In the genomic region with DNA sequence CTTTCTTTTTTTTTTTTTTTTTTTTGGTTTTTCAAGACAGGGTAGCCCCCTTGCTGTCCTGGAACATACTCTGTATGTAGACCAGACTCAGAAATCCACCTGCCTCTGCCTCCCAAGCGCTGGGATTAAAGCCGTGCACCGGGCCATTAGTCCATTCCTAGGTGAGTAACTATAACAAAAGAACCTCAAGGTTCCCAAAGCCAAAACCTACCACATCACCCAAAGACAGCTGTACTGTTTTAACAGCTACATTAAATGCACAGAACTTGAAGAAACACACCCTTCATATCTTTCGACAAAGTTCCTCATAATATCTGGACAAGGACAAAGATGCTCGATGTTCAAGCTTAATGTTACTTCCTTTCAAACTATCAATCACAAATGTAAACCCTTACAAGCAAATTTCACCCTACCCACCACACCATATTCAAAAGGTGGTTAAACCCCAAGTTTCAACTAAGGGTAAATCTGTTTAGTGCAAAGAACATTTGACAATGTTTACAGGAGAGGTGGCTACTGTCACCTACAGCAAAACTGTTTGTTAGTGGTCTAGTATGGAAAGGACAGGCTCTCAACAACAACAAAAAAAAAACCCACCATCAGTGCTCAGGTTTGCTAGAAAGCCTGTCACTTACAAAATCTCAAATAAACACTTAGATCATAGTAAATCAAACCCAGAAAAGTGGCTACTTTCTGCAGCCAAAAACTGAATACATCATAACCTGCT, we compare ENCODE assay signal across 9 mouse cellular contexts. TPM values are rescaled to one million over a fixed set of nuclear protein-coding genes. Genes with fewer than 3 reads are reported as not detected.
A peak's percentile ranks its signal among the peaks of the same experiment; 100 is the strongest.
DNase-seq lines count a peak whose midpoint lies in the region; ATAC-seq and TF ChIP-seq lines count a peak whose summit lies in the region.
"Had no signal": no experiment of that assay in that cellular context is flagged by ENCODE, and none has a peak within 500 bp of the region (broad histone marks: within the 10 kb centered on the region; RNA-seq: fewer than 3 reads in every experiment).

No protein-coding gene starts in this region.

- ATAC-seq in hindbrain, embryonic 12.5 days (ENCODE audit: low FRiP score), result no peak
- ATAC-seq in hindbrain, embryonic 16.5 days, result no peak
- ATAC-seq in embryonic facial prominence, embryonic 12.5 days (ENCODE audit: insufficient number of reproducible peaks, insufficient read depth, low FRiP score, low TSS enrichment), result no peak
- ATAC-seq in liver, embryonic 16.5 days (ENCODE audit: low read depth), result no peak

- H3K9me3 ChIP-seq in hindbrain, embryonic 12.5 days (replicated peaks), result no peaks in the 10 kb centered on the region
- no peaks in the 10 kb centered on the region for H3K9me3 ChIP-seq in hindbrain, embryonic 16.5 days (ENCODE audit: control insufficient read depth, low read length)
- H3K9me3 ChIP-seq in ES-Bruce4 (replicated peaks; ENCODE audit: control insufficient read depth, insufficient read depth, low read length, poor library complexity, severe bottlenecking), result no peaks in the 10 kb centered on the region; the same call in 1 of the 2 replicates
- no peaks in the 10 kb centered on the region for H3K9me3 ChIP-seq in embryonic facial prominence, embryonic 12.5 days
- H3K9me3 ChIP-seq in liver, embryonic 16.5 days (replicated peaks; ENCODE audit: control insufficient read depth, low read length), result no peaks in the 10 kb centered on the region

- no peaks in the 10 kb centered on the region for H3K36me3 ChIP-seq in hindbrain, embryonic 12.5 days
- H3K36me3 ChIP-seq in hindbrain, embryonic 16.5 days (ENCODE audit: control insufficient read depth, insufficient read depth, low read length), result no peaks in the 10 kb centered on the region
- H3K36me3 ChIP-seq in ES-Bruce4 (ENCODE audit: control insufficient read depth, insufficient read depth, low read length, poor library complexity, severe bottlenecking), result peaks cover 73% of the 10 kb centered on the region
- peaks cover 11% of the 10 kb centered on the region; the same call in 1 of the 2 replicates for H3K36me3 ChIP-seq in embryonic facial prominence, embryonic 12.5 days
- H3K36me3 ChIP-seq in liver, embryonic 16.5 days (ENCODE audit: control insufficient read depth, insufficient read depth), result peaks cover 4% of the 10 kb centered on the region

- no peak overlapping the region for H3K9ac ChIP-seq in hindbrain, embryonic 12.5 days
- H3K9ac ChIP-seq in hindbrain, embryonic 16.5 days (ENCODE audit: low read depth, low read length), result no peak overlapping the region
- H3K9ac ChIP-seq in ES-Bruce4 (ENCODE audit: low read depth, poor library complexity, severe bottlenecking), result peak overlapping the region; percentile 98
- no peak overlapping the region for H3K9ac ChIP-seq in embryonic facial prominence, embryonic 12.5 days
- 0 out of 2 replicates have a peak overlapping the region, but pooled peaks have one; percentile 30 for H3K9ac ChIP-seq in liver, embryonic 16.5 days (ENCODE audit: low read depth, low read length)

- no peak for TF ChIP-seq CTCF in ES-Bruce4 (IDR thresholded peaks at IDR 0.05; ENCODE audit: low read depth, low read length)
- TF ChIP-seq CTCF in cerebellum, adult 2 months (IDR thresholded peaks at IDR 0.05; ENCODE audit: borderline replicate concordance, insufficient read depth, low read depth, low read length), result no peak

- H3K4me1 ChIP-seq in hindbrain, embryonic 12.5 days, result peaks cover 19% of the 10 kb centered on the region
- H3K4me1 ChIP-seq in hindbrain, embryonic 16.5 days (ENCODE audit: control insufficient read depth, insufficient read depth, low read depth, low read length), result peaks cover 19% of the 10 kb centered on the region
- H3K4me1 ChIP-seq in ES-Bruce4 (ENCODE audit: control insufficient read depth, insufficient read depth, low read length), result peaks cover 3% of the 10 kb centered on the region
- H3K4me1 ChIP-seq in embryonic facial prominence, embryonic 12.5 days, result peaks cover 25% of the 10 kb centered on the region
- peaks cover 46% of the 10 kb centered on the region for H3K4me1 ChIP-seq in liver, embryonic 16.5 days (ENCODE audit: control insufficient read depth, low read depth, low read length)
- H3K4me1 ChIP-seq in cerebellum, adult 2 months (ENCODE audit: control insufficient read depth, insufficient read depth, low read length), result no peaks in the 10 kb centered on the region

- H3K27ac ChIP-seq in hindbrain, embryonic 12.5 days, result no peak overlapping the region
- H3K27ac ChIP-seq in hindbrain, embryonic 16.5 days (ENCODE audit: low read depth, low read length), result no peak overlapping the region
- H3K27ac ChIP-seq in ES-Bruce4 (ENCODE audit: insufficient read depth, low read length), result no peak overlapping the region
- H3K27ac ChIP-seq in embryonic facial prominence, embryonic 12.5 days, result no peak overlapping the region
- peak overlapping the region; percentile 58 for H3K27ac ChIP-seq in liver, embryonic 16.5 days (ENCODE audit: low read length)
- H3K27ac ChIP-seq in cerebellum, adult 2 months (ENCODE audit: insufficient read depth, low read length), result no peak overlapping the region

- H3K27me3 ChIP-seq in hindbrain, embryonic 12.5 days, result no peaks in the 10 kb centered on the region
- no peaks in the 10 kb centered on the region for H3K27me3 ChIP-seq in hindbrain, embryonic 16.5 days (replicated peaks; ENCODE audit: control insufficient read depth, insufficient read depth, low read length)
- H3K27me3 ChIP-seq in ES-Bruce4 (ENCODE audit: control insufficient read depth, insufficient read depth, low read length, poor library complexity, severe bottlenecking), result no peaks in the 10 kb centered on the region
- no peaks in the 10 kb centered on the region for H3K27me3 ChIP-seq in embryonic facial prominence, embryonic 12.5 days
- no peaks in the 10 kb centered on the region for H3K27me3 ChIP-seq in liver, embryonic 16.5 days (ENCODE audit: control insufficient read depth, insufficient read depth, low read depth, low read length)
- H3K27me3 ChIP-seq in cerebellum, adult 2 months (ENCODE audit: control insufficient read depth, insufficient read depth, low read length), result no peaks in the 10 kb centered on the region

- 54% methylated on average over 5 of the region's 5 CpGs for WGBS in hindbrain, embryonic 12.5 days
- WGBS in hindbrain, embryonic 16.5 days, result 50% methylated on average over 5 of the region's 5 CpGs
- 58% methylated on average over 5 of the region's 5 CpGs for WGBS in embryonic facial prominence, embryonic 12.5 days
- WGBS in liver, embryonic 16.5 days (ENCODE audit: insufficient replicate concordance), result 24% methylated on average over 5 of the region's 5 CpGs
- WGBS in cerebellum, adult 2 months, result 66% methylated on average over 5 of the region's 5 CpGs

- peak overlapping the region; percentile 69; the same call in 1 of the 2 replicates for H3K4me2 ChIP-seq in hindbrain, embryonic 12.5 days (replicated peaks)
- H3K4me2 ChIP-seq in hindbrain, embryonic 16.5 days (ENCODE audit: low read length), result no peak overlapping the region
- H3K4me2 ChIP-seq in embryonic facial prominence, embryonic 12.5 days (replicated peaks), result peak overlapping the region; percentile 64; the same call in 1 of the 2 replicates
- H3K4me2 ChIP-seq in liver, embryonic 16.5 days (ENCODE audit: low read depth, low read length), result peak overlapping the region; percentile 86

- no peak for TF ChIP-seq POLR2A in ES-Bruce4 (IDR thresholded peaks at IDR 0.05; ENCODE audit: insufficient read depth, low read length)
- TF ChIP-seq POLR2A in cerebellum, adult 2 months (IDR thresholded peaks at IDR 0.05; ENCODE audit: borderline replicate concordance, insufficient read depth, low read length), result no peak

- H3K4me3 ChIP-seq in hindbrain, embryonic 12.5 days, result no peak overlapping the region
- H3K4me3 ChIP-seq in hindbrain, embryonic 16.5 days (ENCODE audit: low read length), result no peak overlapping the region
- H3K4me3 ChIP-seq in ES-Bruce4 (ENCODE audit: low read depth, low read length), result peak overlapping the region; percentile 15; the same call in 1 of the 2 replicates
- no peak overlapping the region for H3K4me3 ChIP-seq in embryonic facial prominence, embryonic 12.5 days
- H3K4me3 ChIP-seq in liver, embryonic 16.5 days (ENCODE audit: low read depth, low read length), result peak overlapping the region; percentile 24
- H3K4me3 ChIP-seq in cerebellum, adult 2 months (replicated peaks; ENCODE audit: insufficient read depth, low read depth, low read length), result no peak overlapping the region

- no peak for DNase-seq in cerebellum, adult 2 months
- no peak for DNase-seq in gastrocnemius, postnatal 25 days
- DNase-seq: cerebellum, adult 9-11 months; lung, adult 2 months had no signal

- no peak for TF ChIP-seq EP300 in ES-Bruce4 (IDR thresholded peaks at IDR 0.05; ENCODE audit: insufficient read depth, low read depth, low read length)

RNA-seq across cellular contexts. Expression of gene Mgme1, which starts 3.3 kb away (rescaled TPM):
- polyA plus RNA-seq in hindbrain, embryonic 12.5 days (2016; fragmentation: Nextera tagmentation; extraction: Ambion mirVana), result 15.4 and 16.2 TPM in 2 replicates
- 12.4 and 14.9 TPM in 2 replicates for polyA plus RNA-seq in hindbrain, embryonic 16.5 days (2015; fragmentation: Nextera tagmentation; extraction: Ambion mirVana)
- 34.3 and 35.8 TPM in 2 replicates for polyA plus RNA-seq in ES-Bruce4 (2011; ENCODE audit: insufficient read depth, insufficient read length, low read depth, missing spikeins)
- 19.4 and 19.8 TPM in 2 replicates for polyA plus RNA-seq in embryonic facial prominence, embryonic 12.5 days (2016; fragmentation: Nextera tagmentation; extraction: Ambion mirVana)
- 8.1 and 9.9 TPM in 2 replicates for polyA plus RNA-seq in liver, embryonic 16.5 days (2015; fragmentation: Nextera tagmentation; extraction: Ambion mirVana)
- polyA plus RNA-seq in cerebellum, adult 2 months (2012; rRNA removed), result 6.5 and 6.7 TPM in 2 replicates
- 1 to 10 TPM; 6.0 to 6.5 TPM for total RNA-seq in gastrocnemius, postnatal 25 days (2021)

RNA-seq across cellular contexts. Expression of gene Snx5, which starts 3.5 kb away (rescaled TPM):
- polyA plus RNA-seq in hindbrain, embryonic 12.5 days (2016; fragmentation: Nextera tagmentation; extraction: Ambion mirVana), result 93.0 and 97.0 TPM in 2 replicates
- polyA plus RNA-seq in hindbrain, embryonic 16.5 days (2015; fragmentation: Nextera tagmentation; extraction: Ambion mirVana), result 68.0 and 72.8 TPM in 2 replicates
- 499 and 538 TPM in 2 replicates for polyA plus RNA-seq in ES-Bruce4 (2011; ENCODE audit: insufficient read depth, insufficient read length, low read depth, missing spikeins)
- 132 and 140 TPM in 2 replicates for polyA plus RNA-seq in embryonic facial prominence, embryonic 12.5 days (2016; fragmentation: Nextera tagmentation; extraction: Ambion mirVana)
- polyA plus RNA-seq in liver, embryonic 16.5 days (2015; fragmentation: Nextera tagmentation; extraction: Ambion mirVana), result 56.5 and 60.5 TPM in 2 replicates
- 72.8 and 76.9 TPM in 2 replicates for polyA plus RNA-seq in cerebellum, adult 2 months (2012; rRNA removed)
- total RNA-seq in gastrocnemius, postnatal 25 days (2021), result 10 to 100 TPM; 39.6 to 39.8 TPM

Comparison
In these comparisons a context has a peak if more than half of its experiments do, and no peak if none do; other contexts are left out.
1. H3K4me3 ChIP-seq: peak in ES-Bruce4 (single experiment) and liver, embryonic 16.5 days (single experiment); none in hindbrain, embryonic 12.5 days (single experiment), hindbrain, embryonic 16.5 days (single experiment), embryonic facial prominence, embryonic 12.5 days (single experiment) and cerebellum, adult 2 months (single experiment).
2. H3K9ac ChIP-seq: peak in ES-Bruce4 (single experiment) and liver, embryonic 16.5 days (single experiment); none in hindbrain, embryonic 12.5 days (single experiment), hindbrain, embryonic 16.5 days (single experiment) and embryonic facial prominence, embryonic 12.5 days (single experiment).